Comparison of ENCODE assay signal across 8 mouse cellular contexts in the genomic region with DNA sequence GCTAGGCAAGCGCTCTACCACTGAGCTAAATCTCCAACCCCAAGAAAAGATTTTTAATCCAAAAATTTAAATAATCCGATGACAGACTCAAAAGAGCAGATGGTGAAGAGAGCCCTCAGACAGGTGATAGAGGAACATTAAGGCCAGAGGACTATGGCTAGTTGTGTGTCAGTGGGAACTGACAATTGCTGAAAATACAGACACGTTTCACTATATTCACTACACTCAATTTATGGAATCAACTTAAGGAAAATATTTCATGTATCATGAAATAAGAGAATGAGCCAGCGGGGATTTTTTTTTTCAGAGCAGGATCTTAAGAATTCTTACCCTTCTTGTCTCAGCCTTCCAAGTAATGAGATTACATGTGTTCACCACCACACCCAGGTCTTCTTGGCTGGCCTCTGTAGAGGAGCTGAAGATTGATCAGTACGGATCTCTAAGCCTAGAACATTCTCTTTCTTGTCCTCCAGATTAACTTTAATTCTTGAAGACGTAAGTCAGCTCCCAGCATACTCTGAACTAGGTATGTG. TPM values are rescaled to one million over a fixed set of nuclear protein-coding genes. Genes with fewer than 3 reads are reported as not detected.
DNase-seq lines count a peak whose midpoint lies in the region; ATAC-seq and TF ChIP-seq lines count a peak whose summit lies in the region.

No protein-coding gene starts in this region.

- no peak for DNase-seq in lung, postnatal 0 days (ENCODE audit: low spot score)
- DNase-seq in lung, postnatal 4 days = no peak
- DNase-seq in embryonic facial prominence, embryonic 14.5 days (ENCODE audit: low spot score) = no peak
- DNase-seq in B cell, adult 2 months = no peak
- no peak for DNase-seq in embryo, embryonic 11 days

- TF ChIP-seq EP300 in lung, postnatal 0 days (IDR thresholded peaks at IDR 0.05) = no peak

- H3K27ac ChIP-seq in lung, postnatal 0 days (ENCODE audit: low read length) = peak overlapping the region; percentile 99
- H3K27ac ChIP-seq in embryonic facial prominence, embryonic 14.5 days (replicated peaks; ENCODE audit: low read depth, low read length) = peak overlapping the region; percentile 99
- peak overlapping the region; percentile 99; the same call in 1 of the 2 replicates for H3K27ac ChIP-seq in limb, embryonic 13.5 days
- H3K27ac ChIP-seq in small intestine, adult 2 months (ENCODE audit: insufficient read depth, low read depth, low read length) = peak overlapping the region; percentile 96; the same call in 1 of the 2 replicates

- TF ChIP-seq CTCF in lung, postnatal 0 days (IDR thresholded peaks at IDR 0.05) = no peak
- TF ChIP-seq CTCF in small intestine, adult 2 months (IDR thresholded peaks at IDR 0.05; ENCODE audit: extremely low read depth, insufficient read length, insufficient replicate concordance, low read depth, low read length) = no peak

- H3K4me1 ChIP-seq in lung, postnatal 0 days (ENCODE audit: insufficient read depth, low read depth, low read length) = peaks cover 4% of the 10 kb centered on the region; the same call in 1 of the 2 replicates
- H3K4me1 ChIP-seq in embryonic facial prominence, embryonic 14.5 days (ENCODE audit: control insufficient read depth, insufficient read depth, low read length) = peaks cover 21% of the 10 kb centered on the region
- H3K4me1 ChIP-seq in limb, embryonic 13.5 days = peaks cover 30% of the 10 kb centered on the region
- H3K4me1 ChIP-seq in small intestine, adult 2 months (ENCODE audit: control insufficient read depth, insufficient read depth, insufficient read length, low read length) = peaks cover 8% of the 10 kb centered on the region; the same call in 1 of the 2 replicates

- no peak for ATAC-seq in lung, postnatal 0 days
- no peak for ATAC-seq in embryonic facial prominence, embryonic 14.5 days (ENCODE audit: low read depth)
- ATAC-seq in limb, embryonic 13.5 days (ENCODE audit: low FRiP score, low read depth) = no peak
- ATAC-seq in monocyte, adult 5-6 weeks (replicated peaks; ENCODE audit: insufficient number of reproducible peaks, low FRiP score, low TSS enrichment, poor library complexity, severe bottlenecking) = no peak

- no peaks in the 10 kb centered on the region for H3K9me3 ChIP-seq in lung, postnatal 0 days (ENCODE audit: low read length)
- no peaks in the 10 kb centered on the region for H3K9me3 ChIP-seq in embryonic facial prominence, embryonic 14.5 days (ENCODE audit: control insufficient read depth, low read length)
- no peaks in the 10 kb centered on the region for H3K9me3 ChIP-seq in limb, embryonic 13.5 days

- peak overlapping the region; percentile 79 for H3K4me2 ChIP-seq in lung, postnatal 0 days (replicated peaks; ENCODE audit: low read depth, low read length)
- H3K4me2 ChIP-seq in embryonic facial prominence, embryonic 14.5 days (ENCODE audit: low read depth, low read length) = peak overlapping the region; percentile 61
- peak overlapping the region; percentile 81 for H3K4me2 ChIP-seq in limb, embryonic 13.5 days (replicated peaks)

- no peaks in the 10 kb centered on the region for H3K27me3 ChIP-seq in lung, postnatal 0 days (replicated peaks; ENCODE audit: insufficient read depth, low read length)
- no peaks in the 10 kb centered on the region for H3K27me3 ChIP-seq in embryonic facial prominence, embryonic 14.5 days (replicated peaks; ENCODE audit: control insufficient read depth, insufficient read depth, low read length)
- H3K27me3 ChIP-seq in limb, embryonic 13.5 days = no peaks in the 10 kb centered on the region
- H3K27me3 ChIP-seq in small intestine, adult 2 months (ENCODE audit: control insufficient read depth, insufficient read depth, low read length) = no peaks in the 10 kb centered on the region

- H3K36me3 ChIP-seq in lung, postnatal 0 days (ENCODE audit: insufficient read depth, low read length) = no peaks in the 10 kb centered on the region
- no peaks in the 10 kb centered on the region for H3K36me3 ChIP-seq in embryonic facial prominence, embryonic 14.5 days (ENCODE audit: control insufficient read depth, insufficient read depth, low read length)
- no peaks in the 10 kb centered on the region for H3K36me3 ChIP-seq in limb, embryonic 13.5 days
- H3K36me3 ChIP-seq in small intestine, adult 2 months (ENCODE audit: control insufficient read depth, insufficient read depth, low read length) = no peaks in the 10 kb centered on the region

- 33% methylated on average over 6 of the region's 6 CpGs for WGBS in lung, postnatal 0 days
- 36% methylated on average over 6 of the region's 6 CpGs for WGBS in embryonic facial prominence, embryonic 14.5 days
- WGBS in limb, embryonic 13.5 days = 51% methylated on average over 6 of the region's 6 CpGs
- WGBS in small intestine, adult 2 months = 21% methylated on average over 6 of the region's 6 CpGs

- peak overlapping the region; percentile 96 for H3K4me3 ChIP-seq in lung, postnatal 0 days (ENCODE audit: low read depth, low read length)
- H3K4me3 ChIP-seq in embryonic facial prominence, embryonic 14.5 days (ENCODE audit: low read depth, low read length) = peak overlapping the region; percentile 74
- H3K4me3 ChIP-seq in limb, embryonic 13.5 days = peak overlapping the region; percentile 94
- peak overlapping the region; percentile 97 for H3K4me3 ChIP-seq in small intestine, adult 2 months (ENCODE audit: low read depth, low read length)

- peak overlapping the region; percentile 94 for H3K9ac ChIP-seq in lung, postnatal 0 days (replicated peaks; ENCODE audit: low read depth)
- peak overlapping the region; percentile 99 for H3K9ac ChIP-seq in embryonic facial prominence, embryonic 14.5 days (ENCODE audit: low read depth, low read length)
- peak overlapping the region; percentile 98 for H3K9ac ChIP-seq in limb, embryonic 13.5 days

- no peak for TF ChIP-seq POLR2A in small intestine, adult 2 months (IDR thresholded peaks at IDR 0.05; ENCODE audit: low read depth, low read length)

RNA-seq across cellular contexts. Expression of gene Brd4, which starts 0.7 kb away (rescaled TPM):
- polyA plus RNA-seq in lung, postnatal 0 days (2015; fragmentation: Nextera tagmentation; extraction: Ambion mirVana) = 33.3 and 37.3 TPM in 2 replicates
- 87.5 and 89.8 TPM in 2 replicates for polyA plus RNA-seq in embryonic facial prominence, embryonic 14.5 days (2014; fragmentation: Nextera tagmentation; extraction: Ambion mirVana)
- polyA plus RNA-seq in limb, embryonic 13.5 days (2015; fragmentation: Nextera tagmentation; extraction: Ambion mirVana) = 99.1 and 109 TPM in 2 replicates
- polyA plus RNA-seq in small intestine, adult 2 months (2012; rRNA removed) = 36.7 and 64.7 TPM in 2 replicates
- total RNA-seq in monocyte, adult 5-6 weeks (2017) = 35.0 to 93.9 TPM (median 47.1 TPM) in 3 replicates

RNA-seq across cellular contexts. Expression of gene Akap8, which starts 35.8 kb away (rescaled TPM):
- polyA plus RNA-seq in lung, postnatal 0 days (2015; fragmentation: Nextera tagmentation; extraction: Ambion mirVana) = 30.2 and 34.0 TPM in 2 replicates
- polyA plus RNA-seq in embryonic facial prominence, embryonic 14.5 days (2014; fragmentation: Nextera tagmentation; extraction: Ambion mirVana) = 33.0 and 37.9 TPM in 2 replicates
- 110 and 123 TPM in 2 replicates for polyA plus RNA-seq in limb, embryonic 13.5 days (2015; fragmentation: Nextera tagmentation; extraction: Ambion mirVana)
- polyA plus RNA-seq in small intestine, adult 2 months (2012; rRNA removed) = 23.5 and 28.6 TPM in 2 replicates
- 203 to 241 TPM (median 213 TPM) in 3 replicates for total RNA-seq in monocyte, adult 5-6 weeks (2017)
